Mouse (Mus musculus) liver, adult 2 months (tissue): ENCODE measurements around the gene Evc2. TPM values are rescaled to one million over a fixed set of nuclear protein-coding genes. Genes with fewer than 3 reads are reported as not detected.

Source experiments
- DNase-seq: peaks from one replicate; pipeline ENCODE4 v3.0.0-alpha.2; 2011; ENCODE audit warnings: low read depth, low spot score; ENCODE audit errors: extremely low read depth
- H3K27ac ChIP-seq: fragments of 200-500 bp; replicated peaks from 2 replicates; pipeline ENCODE4 v1.5.1; 2012; ENCODE audit warnings: low read depth, mild to moderate bottlenecking, control low read depth, inconsistent platforms, low read length; ENCODE audit not compliant: insufficient read depth
- H3K27me3 ChIP-seq: fragments of 200-500 bp; 2 replicates; pipeline ENCODE4 v1.6.1; 2012; ENCODE audit warnings: mild to moderate bottlenecking, moderate library complexity, low read length, inconsistent platforms; ENCODE audit not compliant: control insufficient read depth, insufficient read depth
- H3K36me3 ChIP-seq: fragments of 200-500 bp; 2 replicates; pipeline ENCODE4 v1.6.1; 2012; ENCODE audit warnings: low read length, inconsistent platforms; ENCODE audit not compliant: control insufficient read depth, insufficient read depth
- H3K4me1 ChIP-seq: fragments of 200-500 bp; 2 replicates; pipeline ENCODE4 v1.6.1; 2011; ENCODE audit warnings: low read length; ENCODE audit not compliant: control insufficient read depth, insufficient read depth
- H3K4me3 ChIP-seq: fragments of 200-500 bp; 2 replicates; pipeline ENCODE4 v1.5.1; 2011; ENCODE audit warnings: low read depth, mild to moderate bottlenecking, control low read depth, low read length, moderate library complexity; ENCODE audit not compliant: insufficient read depth
- H3K79me2 ChIP-seq: fragments of 200-500 bp; 2 replicates; pipeline ENCODE4 v1.6.1; 2012; ENCODE audit warnings: inconsistent platforms, mild to moderate bottlenecking, low read length, moderate library complexity; ENCODE audit not compliant: control insufficient read depth, insufficient read depth
- H3K9ac ChIP-seq: fragments of 200-500 bp; 2 replicates; pipeline ENCODE4 v1.6.1; 2012; ENCODE audit warnings: low read depth, mild to moderate bottlenecking, control low read depth, inconsistent platforms, low read length
- CTCF ChIP-seq: fragments of 200-500 bp; IDR thresholded peaks from 2 replicates; pipeline ENCODE4 v1.5.1; 2011; ENCODE audit warnings: low read depth, low read length, control low read depth
- POLR2A ChIP-seq: fragments of 200-500 bp; IDR thresholded peaks from 2 replicates; pipeline ENCODE4 v1.6.1; 2011; ENCODE audit warnings: low read length, control low read depth; ENCODE audit not compliant: insufficient read depth; ENCODE audit errors: extremely low read depth
- WGBS: fragments of 180-500 bp; shearing (Covaris S2); methylation state at CpG from one replicate; pipeline ENCODE4 v1.1.7; 2018; 5-methylcytosine and 5-hydroxymethylcytosine counted together
- polyA plus RNA-seq: library from polyadenylated mRNA; depleted of rRNA; stranded (reverse); fragments of >200 nt; gene quantifications from 2 replicates; pipeline ENCODE4 v1.2.3, GENCODE M21; 2012; rRNA removed
- total RNA-seq: library from RNA; depleted of rRNA; stranded (reverse); fragments of >200 nt; gene quantifications from 2 replicates; pipeline ENCODE4 v1.2.3, GENCODE M21; 2014; rRNA removed

Gene Evc2
- total and polyA plus RNA-seq, 2 experiments: 1.7 to 5.1 TPM

GRCm38 (mm10) chr5:37465461-37465860, 127.2 kb downstream of the Evc2 start:
- no peaks in the 10 kb centered on the region for H3K36me3 ChIP-seq
- H3K27ac ChIP-seq: no peak overlapping the region
- H3K9ac ChIP-seq: no peak overlapping the region
- H3K4me3 ChIP-seq: no peak overlapping the region
- DNase-seq: no peak
- WGBS: 90% methylated on average over 10 of the region's 10 CpGs
- no peaks in the 10 kb centered on the region for H3K4me1 ChIP-seq
- no peaks in the 10 kb centered on the region for H3K27me3 ChIP-seq
- no peaks in the 10 kb centered on the region for H3K79me2 ChIP-seq
- no peak for TF ChIP-seq POLR2A
- TF ChIP-seq CTCF: no peak

GRCm38 (mm10) chr5:37467646-37468045, 129.3 kb downstream of the Evc2 start:
- DNase-seq: no peak
- Histone ChIP-seq H3K36me3 (no peaks in the 10 kb centered on the region), H3K4me3 (no peak overlapping the region), H3K4me1 (no peaks in the 10 kb centered on the region), H3K27me3 (no peaks in the 10 kb centered on the region), H3K9ac (no peak overlapping the region), H3K27ac (no peak overlapping the region), H3K79me2 (no peaks in the 10 kb centered on the region)
- WGBS: 66% methylated on average over 2 of the region's 2 CpGs
- TF ChIP-seq CTCF (no peak), POLR2A (no peak)

GRCm38 (mm10) chr5:37469031-37469430, 130.7 kb downstream of the Evc2 start:
- Histone ChIP-seq H3K9ac (no peak overlapping the region), H3K27ac (no peak overlapping the region), H3K4me3 (no peak overlapping the region), H3K79me2 (no peaks in the 10 kb centered on the region), H3K4me1 (no peaks in the 10 kb centered on the region), H3K27me3 (no peaks in the 10 kb centered on the region), H3K36me3 (no peaks in the 10 kb centered on the region)
- TF ChIP-seq CTCF (no peak), POLR2A (no peak)
- DNase-seq: no peak
- WGBS: 66% methylated on average over 5 of the region's 5 CpGs

- TF ChIP-seq POLR2A: no peak
- DNase-seq: no peak
- WGBS: 80% methylated on average over 4 of the region's 4 CpGs
- no peaks in the 10 kb centered on the region for H3K27me3 ChIP-seq
- no peak overlapping the region for H3K4me3 ChIP-seq
- H3K4me1 ChIP-seq: no peaks in the 10 kb centered on the region
- H3K36me3 ChIP-seq: no peaks in the 10 kb centered on the region
- H3K27ac ChIP-seq: no peak overlapping the region
- no peak overlapping the region for H3K9ac ChIP-seq
- no peaks in the 10 kb centered on the region for H3K79me2 ChIP-seq
Observed at GRCm38 (mm10) chr5:37471584-37471983, 133.3 kb downstream of the Evc2 start.

- no peak for TF ChIP-seq POLR2A
- TF ChIP-seq CTCF: no peak
- WGBS: 59% methylated on average over 3 of the region's 3 CpGs
Observed at GRCm38 (mm10) chr5:37472025-37472608, 133.8 kb downstream of the Evc2 start.

More at GRCm38 (mm10) chr5:37472025-37472608, 133.8 kb downstream of the Evc2 start:
- no peaks in the 10 kb centered on the region for H3K4me1 ChIP-seq
- no peaks in the 10 kb centered on the region for H3K36me3 ChIP-seq
- H3K4me3 ChIP-seq: no peak overlapping the region
- H3K79me2 ChIP-seq: no peaks in the 10 kb centered on the region
- no peak overlapping the region for H3K27ac ChIP-seq
- no peak for DNase-seq
- H3K9ac ChIP-seq: no peak overlapping the region
- H3K27me3 ChIP-seq: no peaks in the 10 kb centered on the region

Other genes starting within 250 kb of the Evc2 start
- gene Crmp1, start 96.6 kb upstream of the Evc2 start, total RNA-seq: not detected in 2 replicates
- 0.02 TPM in 1 of 2 replicates, not detected in the other for gene Crmp1, start 96.6 kb upstream of the Evc2 start, polyA plus RNA-seq
- gene Evc, start 1.6 kb upstream of the Evc2 start, total RNA-seq: 4.2 and 5.6 TPM in 2 replicates
- 2.3 and 5.9 TPM in 2 replicates for gene Evc, start 1.6 kb upstream of the Evc2 start, polyA plus RNA-seq